Mouse (Mus musculus) MEL (cell line): ENCODE data around the gene Naa35. TPM values are rescaled to one million over a fixed set of nuclear protein-coding genes. Genes with fewer than 3 reads are reported as not detected.
A peak's percentile ranks its signal among the peaks of the same experiment; 100 is the strongest.

ENCODE experiments used
- DNase-seq: peaks from one replicate; pipeline ENCODE4 v3.0.0; 2011; ENCODE audit warnings: low read depth, low spot score
- H3K27ac ChIP-seq: 2 replicates; pipeline ENCODE4 v1.5.1; 2012; ENCODE audit warnings: low read depth, mild to moderate bottlenecking, control low read depth, low read length, moderate library complexity; ENCODE audit not compliant: control insufficient read depth
- H3K27me3 ChIP-seq, 2 experiments: fragments of 150-350 bp in 1 of 2; sonication (generic) in 1 of 2; 2 replicates each; pipeline ENCODE4 v1.6.1; 2012; ENCODE audit warnings: low read length in 2 of 2, mild to moderate bottlenecking in 2 of 2, improper control_type of control experiment in 1 of 2, moderate library complexity in 1 of 2; ENCODE audit not compliant: insufficient read depth in 2 of 2, control insufficient read depth in 1 of 2
- H3K36me3 ChIP-seq, 2 experiments: 2 replicates each; pipeline ENCODE4 v1.6.1; 2012 to 2014; ENCODE audit warnings: low read length in 2 of 2, improper control_type of control experiment in 1 of 2, inconsistent platforms in 1 of 2, mild to moderate bottlenecking in 1 of 2; ENCODE audit not compliant: insufficient read depth in 2 of 2, control insufficient read depth in 1 of 2
- H3K4me1 ChIP-seq, 2 experiments: fragments of 150-350 bp in 1 of 2; sonication (generic) in 1 of 2; 2 replicates each; pipeline ENCODE4 v1.6.1; 2012; ENCODE audit warnings: low read length in 2 of 2, improper control_type of control experiment in 1 of 2, mild to moderate bottlenecking in 1 of 2; ENCODE audit not compliant: insufficient read depth in 2 of 2, control insufficient read depth in 1 of 2
- H3K4me3 ChIP-seq, 2 experiments: fragments of 150-350 bp in 1 of 2; sonication (generic) in 1 of 2; 2 replicates each; pipeline ENCODE4 v1.5.1; 2012; ENCODE audit warnings: low read depth in 2 of 2, low read length in 2 of 2, mild to moderate bottlenecking in 2 of 2, moderate library complexity in 2 of 2, control low read depth in 1 of 2, improper control_type of control experiment in 1 of 2; ENCODE audit not compliant: control insufficient read depth in 1 of 2, insufficient read depth in 1 of 2
- H3K79me2 ChIP-seq: 2 replicates; pipeline ENCODE4 v1.6.1; 2012; ENCODE audit warnings: mild to moderate bottlenecking, low read length, moderate library complexity; ENCODE audit not compliant: control insufficient read depth, poor library complexity, insufficient read depth
- H3K9ac ChIP-seq: 2 replicates; pipeline ENCODE4 v1.6.1; 2012; ENCODE audit warnings: low read depth, mild to moderate bottlenecking, control low read depth, low read length, moderate library complexity; ENCODE audit not compliant: control insufficient read depth, poor library complexity, severe bottlenecking
- H3K9me3 ChIP-seq: fragments of 150-350 bp; sonication (generic); replicated peaks from 2 replicates; pipeline ENCODE4 v1.6.1; 2012; ENCODE audit warnings: mild to moderate bottlenecking, low read length, improper control_type of control experiment, moderate library complexity; ENCODE audit not compliant: insufficient read depth
- CTCF ChIP-seq, 3 experiments: IDR thresholded peaks in 2 of 3; conservative IDR thresholded peaks in 1 of 3; 2 replicates each; pipeline ENCODE4 v1.5.1; 2011 to 2012; ENCODE audit warnings: low read length in 3 of 3, low read depth in 2 of 3, mild to moderate bottlenecking in 2 of 3, improper control_type of control experiment in 1 of 3, inconsistent platforms in 1 of 3, mixed read lengths in 1 of 3, moderate library complexity in 1 of 3; ENCODE audit not compliant: control insufficient read depth in 1 of 3, insufficient read depth in 1 of 3, poor library complexity in 1 of 3, severe bottlenecking in 1 of 3
- EP300 ChIP-seq, 2 experiments: IDR thresholded peaks; 2 replicates each; pipeline ENCODE4 v1.6.1; 2011; ENCODE audit warnings: improper control_type of control experiment in 2 of 2, low read length in 2 of 2, low read depth in 1 of 2, mild to moderate bottlenecking in 1 of 2
- ETS1 ChIP-seq: IDR thresholded peaks from 2 replicates; pipeline ENCODE4 v1.6.1; 2012; ENCODE audit warnings: low read depth, mild to moderate bottlenecking, inconsistent platforms, low read length, improper control_type of control experiment, moderate library complexity
- GABPA ChIP-seq: IDR thresholded peaks from 2 replicates; pipeline ENCODE4 v1.6.1; 2012; ENCODE audit warnings: low read depth, mild to moderate bottlenecking, inconsistent platforms, low read length, improper control_type of control experiment, moderate library complexity
- GATA1 ChIP-seq: IDR thresholded peaks from 2 replicates; pipeline ENCODE4 v1.6.1; 2011; ENCODE audit warnings: low read depth, low read length, improper control_type of control experiment
- KAT2A ChIP-seq: conservative IDR thresholded peaks from 2 replicates; pipeline ENCODE4 v1.6.1; 2012; ENCODE audit warnings: low read depth, low read length, improper control_type of control experiment, inconsistent platforms
- MAFK ChIP-seq: IDR thresholded peaks from 2 replicates; pipeline ENCODE4 v1.6.1; 2011; ENCODE audit warnings: low read depth, mild to moderate bottlenecking, low read length, improper control_type of control experiment, borderline replicate concordance
- MAZ ChIP-seq: IDR thresholded peaks from 2 replicates; pipeline ENCODE4 v1.6.1; 2012; ENCODE audit warnings: low read depth, mild to moderate bottlenecking, inconsistent platforms, low read length, improper control_type of control experiment
- MEF2A ChIP-seq: IDR thresholded peaks from 2 replicates; pipeline ENCODE4 v1.6.1; 2014; ENCODE audit warnings: low read depth, mild to moderate bottlenecking, inconsistent platforms, low read length, improper control_type of control experiment; ENCODE audit not compliant: poor library complexity, insufficient replicate concordance, severe bottlenecking; ENCODE audit errors: extremely low read depth
- NELFE ChIP-seq: IDR thresholded peaks from 2 replicates; pipeline ENCODE4 v1.6.1; 2011; ENCODE audit warnings: low read depth, low read length, improper control_type of control experiment
- POLR2A ChIP-seq, 2 experiments: IDR thresholded peaks; 2 replicates each; pipeline ENCODE4 v1.6.1; 2011 to 2012; ENCODE audit warnings: low read length in 2 of 2, mild to moderate bottlenecking in 2 of 2, control low read depth in 1 of 2, improper control_type of control experiment in 1 of 2, low read depth in 1 of 2, moderate library complexity in 1 of 2; ENCODE audit not compliant: control insufficient read depth in 1 of 2, insufficient read depth in 1 of 2, poor library complexity in 1 of 2
- POLR2AphosphoS2 ChIP-seq: IDR thresholded peaks from 2 replicates; pipeline ENCODE4 v1.6.1; 2011; ENCODE audit warnings: low read length, improper control_type of control experiment
- POLR2AphosphoS5 ChIP-seq: IDR thresholded peaks from 2 replicates; pipeline ENCODE4 v1.6.1; 2012; ENCODE audit warnings: low read depth, borderline replicate concordance, mild to moderate bottlenecking, inconsistent platforms, low read length, moderate library complexity, mixed read lengths
- RCOR1 ChIP-seq: IDR thresholded peaks from 2 replicates; pipeline ENCODE4 v1.6.1; 2012; ENCODE audit warnings: low read depth, mild to moderate bottlenecking, inconsistent platforms, low read length, improper control_type of control experiment
- USF1 ChIP-seq: IDR thresholded peaks from 2 replicates; pipeline ENCODE4 v1.6.1; 2014; ENCODE audit warnings: low read depth, mild to moderate bottlenecking, inconsistent platforms, low read length, improper control_type of control experiment, moderate library complexity
- USF2 ChIP-seq, 2 experiments: IDR thresholded peaks; 2 replicates each; pipeline ENCODE4 v1.6.1; 2011 to 2012; ENCODE audit warnings: improper control_type of control experiment in 2 of 2, low read length in 2 of 2, borderline replicate concordance in 1 of 2, inconsistent platforms in 1 of 2, low read depth in 1 of 2, mild to moderate bottlenecking in 1 of 2; ENCODE audit not compliant: insufficient read depth in 1 of 2
- polyA plus RNA-seq, 2 experiments: library from polyadenylated mRNA; stranded (reverse) in 1 of 2; unstranded in 1 of 2; fragments of >175 nt in 1 of 2; fragments of >200 nt in 1 of 2; gene quantifications; 2 replicates each; pipeline versions ENCODE4 v1.2.1 to v1.2.4; 2012; ENCODE audit warnings: low replicate concordance in 2 of 2, low read depth in 1 of 2; ENCODE audit not compliant: insufficient read length in 2 of 2, insufficient read depth in 1 of 2, missing spikeins in 1 of 2
- total RNA-seq: library from RNA; depleted of rRNA; stranded (reverse); fragments of 300-350 nt; gene quantifications from 2 replicates; pipeline ENCODE4 v1.2.3, GENCODE M21; 2012

Gene Naa35
- total and polyA plus RNA-seq, 3 experiments: 19.5 to 44.4 TPM; not detected in 1

GRCm38 (mm10) chr13:59679306-59679705 lies 94.2 kb downstream of the Naa35 start:
- Histone ChIP-seq H3K9me3 (no peaks in the 10 kb centered on the region), H3K4me3 (no peak overlapping the region), H3K4me1 (peaks cover 6 to 25% of the 10 kb centered on the region in 2 experiments; a peak in 3 of 4 replicates), H3K27me3 (no peaks in the 10 kb centered on the region), H3K79me2 (peaks cover 10% of the 10 kb centered on the region), H3K27ac (no peak overlapping the region), H3K36me3 (peaks cover 0 to 13% of the 10 kb centered on the region in 2 experiments; a peak in 2 of 4 replicates), H3K9ac (no peak overlapping the region)
- no peak for DNase-seq
- no peak for TF ChIP-seq USF2 (IDR thresholded peaks at IDR 0.05; ENCODE audit: borderline replicate concordance in 1 of 2, insufficient read depth in 1 of 2, low read depth in 1 of 2, low read length in 2 of 2)
- no peak for TF ChIP-seq POLR2AphosphoS2
- TF ChIP-seq GABPA: no peak
- TF ChIP-seq USF1: no peak
- TF ChIP-seq ETS1: no peak
- no peak for TF ChIP-seq KAT2A
- TF ChIP-seq MEF2A: no peak
- no peak for TF ChIP-seq POLR2AphosphoS5
- TF ChIP-seq NELFE: no peak
- TF ChIP-seq POLR2A (IDR thresholded peaks at IDR 0.05; ENCODE audit: control insufficient read depth in 1 of 2, insufficient read depth in 1 of 2, low read depth in 1 of 2, low read length in 2 of 2, poor library complexity in 1 of 2): no peak
- TF ChIP-seq CTCF (IDR thresholded peaks at IDR 0.05 in 2 of 3, conservative IDR thresholded peaks at IDR 0.05 in 1 of 3; ENCODE audit: control insufficient read depth in 1 of 3, insufficient read depth in 1 of 3, low read depth in 2 of 3, low read length in 3 of 3, poor library complexity in 1 of 3, severe bottlenecking in 1 of 3): no peak
- TF ChIP-seq RCOR1: no peak
- TF ChIP-seq MAZ: no peak
- TF ChIP-seq MAFK: no peak
- TF ChIP-seq EP300 (IDR thresholded peaks at IDR 0.05; ENCODE audit: low read depth in 1 of 2, low read length in 2 of 2): no peak

- no peak overlapping the region for H3K9ac ChIP-seq
- no peak for DNase-seq
- H3K36me3 ChIP-seq: peaks cover 0 to 13% of the 10 kb centered on the region in 2 experiments; a peak in 2 of 4 replicates
- no peak overlapping the region for H3K27ac ChIP-seq
- peaks cover 6 to 25% of the 10 kb centered on the region in 2 experiments; a peak in 3 of 4 replicates for H3K4me1 ChIP-seq
- H3K9me3 ChIP-seq: no peaks in the 10 kb centered on the region
- H3K27me3 ChIP-seq: no peaks in the 10 kb centered on the region
- H3K79me2 ChIP-seq: peaks cover 7% of the 10 kb centered on the region; the same call in 1 of the 2 replicates
- TF ChIP-seq GATA1 (peak; percentile 54), ETS1 (peak; percentile 44; the same call in 1 of the 2 replicates), RCOR1 (no peak)
- no peak overlapping the region for H3K4me3 ChIP-seq
Observed at GRCm38 (mm10) chr13:59679908-59680307, 94.8 kb downstream of the Naa35 start.
